Mouse (Mus musculus) ovary, postnatal 36 days (tissue): Measurements from ENCODE around the gene Nfkbie.

ENCODE experiments used
- DNase-seq: peaks from one replicate; pipeline ENCODE4 v3.0.0; 2022; ENCODE audit warnings: low spot score, mixed read lengths

Nfkbie gene

GRCm38 (mm10) chr17:45582188-45582587 lies 26.7 kb downstream of the Nfkbie start:
- no peak for DNase-seq

GRCm38 (mm10) chr17:45582715-45583355 lies 27.3 kb downstream of the Nfkbie start:
- DNase-seq = no peak

- peak; percentile 81 for DNase-seq
These were observed 28.8 kb downstream of the Nfkbie start for GRCm38 (mm10) chr17:45584096-45584896.

- peak; percentile 76 for DNase-seq
These were observed 29.6 kb downstream of the Nfkbie start for GRCm38 (mm10) chr17:45584939-45585678.

GRCm38 (mm10) chr17:45585725-45586448 lies 30.4 kb downstream of the Nfkbie start:
- no peak for DNase-seq

GRCm38 (mm10) chr17:45586449-45586837 lies 30.9 kb downstream of the Nfkbie start:
- DNase-seq = no peak

GRCm38 (mm10) chr17:45588370-45588769 lies 32.9 kb downstream of the Nfkbie start:
- no peak for DNase-seq

- DNase-seq = no peak
These were observed 33.7 kb downstream of the Nfkbie start for GRCm38 (mm10) chr17:45589236-45589635.

GRCm38 (mm10) chr17:45589844-45590243 lies 34.3 kb downstream of the Nfkbie start:
- peak; percentile 35 for DNase-seq

GRCm38 (mm10) chr17:45590410-45590809 lies 34.9 kb downstream of the Nfkbie start:
- DNase-seq = no peak

- no peak for DNase-seq
These were observed 36.5 kb downstream of the Nfkbie start for GRCm38 (mm10) chr17:45591701-45592605.

GRCm38 (mm10) chr17:45592606-45593431 lies 37.3 kb downstream of the Nfkbie start:
- no peak for DNase-seq

- no peak for DNase-seq
These were observed 38.0 kb downstream of the Nfkbie start for GRCm38 (mm10) chr17:45593479-45593878.

GRCm38 (mm10) chr17:45594195-45594594 lies 38.7 kb downstream of the Nfkbie start:
- DNase-seq = no peak

GRCm38 (mm10) chr17:45594881-45595735 lies 39.6 kb downstream of the Nfkbie start:
- DNase-seq = peak; percentile 85

GRCm38 (mm10) chr17:45595736-45596390 lies 40.4 kb downstream of the Nfkbie start:
- DNase-seq = no peak

- DNase-seq = peak; percentile 81
These were observed 41.3 kb downstream of the Nfkbie start for GRCm38 (mm10) chr17:45596631-45597396.

- DNase-seq = no peak
These were observed 42.3 kb downstream of the Nfkbie start for GRCm38 (mm10) chr17:45597787-45598186.
